Mouse (Mus musculus) MEL (cell line): Measurements from ENCODE around the gene Dlx3. TPM values are rescaled to one million over a fixed set of nuclear protein-coding genes. Genes with fewer than 3 reads are reported as not detected.

ENCODE experiments used
- DNase-seq: peaks from one replicate; pipeline ENCODE4 v3.0.0; 2011; ENCODE audit warnings: low read depth, low spot score
- H3K27ac ChIP-seq: 2 replicates; pipeline ENCODE4 v1.5.1; 2012; ENCODE audit warnings: low read depth, mild to moderate bottlenecking, control low read depth, low read length, moderate library complexity; ENCODE audit not compliant: control insufficient read depth
- H3K27me3 ChIP-seq, 2 experiments: fragments of 150-350 bp in 1 of 2; sonication (generic) in 1 of 2; 2 replicates each; pipeline ENCODE4 v1.6.1; 2012; ENCODE audit warnings: low read length in 2 of 2, mild to moderate bottlenecking in 2 of 2, improper control_type of control experiment in 1 of 2, moderate library complexity in 1 of 2; ENCODE audit not compliant: insufficient read depth in 2 of 2, control insufficient read depth in 1 of 2
- H3K36me3 ChIP-seq, 2 experiments: 2 replicates each; pipeline ENCODE4 v1.6.1; 2012 to 2014; ENCODE audit warnings: low read length in 2 of 2, improper control_type of control experiment in 1 of 2, inconsistent platforms in 1 of 2, mild to moderate bottlenecking in 1 of 2; ENCODE audit not compliant: insufficient read depth in 2 of 2, control insufficient read depth in 1 of 2
- H3K4me1 ChIP-seq, 2 experiments: fragments of 150-350 bp in 1 of 2; sonication (generic) in 1 of 2; 2 replicates each; pipeline ENCODE4 v1.6.1; 2012; ENCODE audit warnings: low read length in 2 of 2, improper control_type of control experiment in 1 of 2, mild to moderate bottlenecking in 1 of 2; ENCODE audit not compliant: insufficient read depth in 2 of 2, control insufficient read depth in 1 of 2
- H3K4me3 ChIP-seq, 2 experiments: fragments of 150-350 bp in 1 of 2; sonication (generic) in 1 of 2; 2 replicates each; pipeline ENCODE4 v1.5.1; 2012; ENCODE audit warnings: low read depth in 2 of 2, low read length in 2 of 2, mild to moderate bottlenecking in 2 of 2, moderate library complexity in 2 of 2, control low read depth in 1 of 2, improper control_type of control experiment in 1 of 2; ENCODE audit not compliant: control insufficient read depth in 1 of 2, insufficient read depth in 1 of 2
- H3K79me2 ChIP-seq: 2 replicates; pipeline ENCODE4 v1.6.1; 2012; ENCODE audit warnings: mild to moderate bottlenecking, low read length, moderate library complexity; ENCODE audit not compliant: control insufficient read depth, poor library complexity, insufficient read depth
- H3K9ac ChIP-seq: 2 replicates; pipeline ENCODE4 v1.6.1; 2012; ENCODE audit warnings: low read depth, mild to moderate bottlenecking, control low read depth, low read length, moderate library complexity; ENCODE audit not compliant: control insufficient read depth, poor library complexity, severe bottlenecking
- H3K9me3 ChIP-seq: fragments of 150-350 bp; sonication (generic); replicated peaks from 2 replicates; pipeline ENCODE4 v1.6.1; 2012; ENCODE audit warnings: mild to moderate bottlenecking, low read length, improper control_type of control experiment, moderate library complexity; ENCODE audit not compliant: insufficient read depth
- CHD1 ChIP-seq: IDR thresholded peaks from 2 replicates; pipeline ENCODE4 v1.6.1; 2012; ENCODE audit warnings: low read depth, mild to moderate bottlenecking, inconsistent platforms, low read length, improper control_type of control experiment
- CHD2 ChIP-seq: IDR thresholded peaks from 2 replicates; pipeline ENCODE4 v1.6.1; 2011; ENCODE audit warnings: low read length, improper control_type of control experiment
- E2F4 ChIP-seq: IDR thresholded peaks from 2 replicates; pipeline ENCODE4 v1.6.1; 2011; ENCODE audit warnings: low read depth, low read length, improper control_type of control experiment, borderline replicate concordance
- ELF1 ChIP-seq: IDR thresholded peaks from 2 replicates; pipeline ENCODE4 v1.6.1; 2014; ENCODE audit warnings: low read depth, mild to moderate bottlenecking, inconsistent platforms, low read length, improper control_type of control experiment, moderate library complexity
- GABPA ChIP-seq: IDR thresholded peaks from 2 replicates; pipeline ENCODE4 v1.6.1; 2012; ENCODE audit warnings: low read depth, mild to moderate bottlenecking, inconsistent platforms, low read length, improper control_type of control experiment, moderate library complexity
- HCFC1 ChIP-seq: IDR thresholded peaks from 2 replicates; pipeline ENCODE4 v1.6.1; 2012; ENCODE audit warnings: low read depth, mild to moderate bottlenecking, inconsistent platforms, low read length, improper control_type of control experiment, moderate library complexity
- MAFK ChIP-seq: IDR thresholded peaks from 2 replicates; pipeline ENCODE4 v1.6.1; 2011; ENCODE audit warnings: low read depth, mild to moderate bottlenecking, low read length, improper control_type of control experiment, borderline replicate concordance
- MAX ChIP-seq: IDR thresholded peaks from 2 replicates; pipeline ENCODE4 v1.6.1; 2011; ENCODE audit warnings: low read length, improper control_type of control experiment
- MEF2A ChIP-seq: IDR thresholded peaks from 2 replicates; pipeline ENCODE4 v1.6.1; 2014; ENCODE audit warnings: low read depth, mild to moderate bottlenecking, inconsistent platforms, low read length, improper control_type of control experiment; ENCODE audit not compliant: poor library complexity, insufficient replicate concordance, severe bottlenecking; ENCODE audit errors: extremely low read depth
- MYC ChIP-seq: IDR thresholded peaks from 2 replicates; pipeline ENCODE4 v1.6.1; 2011; ENCODE audit warnings: low read depth, mild to moderate bottlenecking, low read length, improper control_type of control experiment, moderate library complexity
- NELFE ChIP-seq: IDR thresholded peaks from 2 replicates; pipeline ENCODE4 v1.6.1; 2011; ENCODE audit warnings: low read depth, low read length, improper control_type of control experiment
- POLR2A ChIP-seq, 2 experiments: IDR thresholded peaks; 2 replicates each; pipeline ENCODE4 v1.6.1; 2011 to 2012; ENCODE audit warnings: low read length in 2 of 2, mild to moderate bottlenecking in 2 of 2, control low read depth in 1 of 2, improper control_type of control experiment in 1 of 2, low read depth in 1 of 2, moderate library complexity in 1 of 2; ENCODE audit not compliant: control insufficient read depth in 1 of 2, insufficient read depth in 1 of 2, poor library complexity in 1 of 2
- POLR2AphosphoS5 ChIP-seq: IDR thresholded peaks from 2 replicates; pipeline ENCODE4 v1.6.1; 2012; ENCODE audit warnings: low read depth, borderline replicate concordance, mild to moderate bottlenecking, inconsistent platforms, low read length, moderate library complexity, mixed read lengths
- RAD21 ChIP-seq: IDR thresholded peaks from 2 replicates; pipeline ENCODE4 v1.6.1; 2011; ENCODE audit warnings: mild to moderate bottlenecking, low read depth, low read length, improper control_type of control experiment
- SIN3A ChIP-seq: IDR thresholded peaks from 2 replicates; pipeline ENCODE4 v1.6.1; 2012; ENCODE audit warnings: low read length, improper control_type of control experiment, inconsistent platforms
- TAL1 ChIP-seq: IDR thresholded peaks from 2 replicates; pipeline ENCODE4 v1.6.1; 2012; ENCODE audit warnings: mild to moderate bottlenecking, inconsistent platforms, low read length, moderate library complexity, mixed read lengths
- TCF12 ChIP-seq: IDR thresholded peaks from 2 replicates; pipeline ENCODE4 v1.6.1; 2014; ENCODE audit warnings: low read depth, mild to moderate bottlenecking, inconsistent platforms, low read length, improper control_type of control experiment, moderate library complexity
- USF1 ChIP-seq: IDR thresholded peaks from 2 replicates; pipeline ENCODE4 v1.6.1; 2014; ENCODE audit warnings: low read depth, mild to moderate bottlenecking, inconsistent platforms, low read length, improper control_type of control experiment, moderate library complexity
- USF2 ChIP-seq, 2 experiments: IDR thresholded peaks; 2 replicates each; pipeline ENCODE4 v1.6.1; 2011 to 2012; ENCODE audit warnings: improper control_type of control experiment in 2 of 2, low read length in 2 of 2, borderline replicate concordance in 1 of 2, inconsistent platforms in 1 of 2, low read depth in 1 of 2, mild to moderate bottlenecking in 1 of 2; ENCODE audit not compliant: insufficient read depth in 1 of 2
- ZC3H11A ChIP-seq: IDR thresholded peaks from 2 replicates; pipeline ENCODE4 v1.6.1; 2012; ENCODE audit warnings: low read depth, mild to moderate bottlenecking, inconsistent platforms, low read length, improper control_type of control experiment
- ZKSCAN1 ChIP-seq: IDR thresholded peaks from 2 replicates; pipeline ENCODE4 v1.6.1; 2012; ENCODE audit warnings: low read depth, mild to moderate bottlenecking, inconsistent platforms, low read length, improper control_type of control experiment, moderate library complexity
- ZMIZ1 ChIP-seq: IDR thresholded peaks from 2 replicates; pipeline ENCODE4 v1.6.1; 2012; ENCODE audit warnings: low read depth, mild to moderate bottlenecking, inconsistent platforms, low read length, improper control_type of control experiment, moderate library complexity
- ZNF384 ChIP-seq: IDR thresholded peaks from 2 replicates; pipeline ENCODE4 v1.6.1; 2012; ENCODE audit warnings: low read depth, mild to moderate bottlenecking, inconsistent platforms, low read length, improper control_type of control experiment
- polyA plus RNA-seq, 2 experiments: library from polyadenylated mRNA; stranded (reverse) in 1 of 2; unstranded in 1 of 2; fragments of >175 nt in 1 of 2; fragments of >200 nt in 1 of 2; gene quantifications; 2 replicates each; pipeline versions ENCODE4 v1.2.1 to v1.2.4; 2012; ENCODE audit warnings: low replicate concordance in 2 of 2, low read depth in 1 of 2; ENCODE audit not compliant: insufficient read length in 2 of 2, insufficient read depth in 1 of 2, missing spikeins in 1 of 2
- total RNA-seq: library from RNA; depleted of rRNA; stranded (reverse); fragments of 300-350 nt; gene quantifications from 2 replicates; pipeline ENCODE4 v1.2.3, GENCODE M21; 2012

The Dlx3 gene
- total and polyA plus RNA-seq, 3 experiments: not detected

- Histone ChIP-seq H3K4me1 (no peaks in the 10 kb centered on the region), H3K27ac (no peak overlapping the region), H3K4me3 (no peak overlapping the region), H3K79me2 (no peaks in the 10 kb centered on the region), H3K9ac (no peak overlapping the region), H3K36me3 (no peaks in the 10 kb centered on the region), H3K9me3 (no peaks in the 10 kb centered on the region), H3K27me3 (peaks cover 15% of the 10 kb centered on the region in 2 experiments)
- TF ChIP-seq USF1 (no peak), TAL1 (no peak), HCFC1 (no peak), CHD2 (no peak), ZNF384 (no peak), ELF1 (no peak), E2F4 (no peak), SIN3A (no peak), MAX (no peak), ZKSCAN1 (no peak), MYC (no peak), ZMIZ1 (no peak), ZC3H11A (no peak), TCF12 (no peak), USF2 (IDR thresholded peaks at IDR 0.05; ENCODE audit: borderline replicate concordance in 1 of 2, insufficient read depth in 1 of 2, low read depth in 1 of 2, low read length in 2 of 2) (no peak)
- DNase-seq: no peak
These were observed 24.4 kb downstream of the Dlx3 start for GRCm38 (mm10) chr11:95144091-95144945.

GRCm38 (mm10) chr11:95144946-95145483 is 25.1 kb downstream of the Dlx3 start:
- Histone ChIP-seq H3K9me3 (no peaks in the 10 kb centered on the region), H3K27me3 (peaks cover 12 to 15% of the 10 kb centered on the region in 2 experiments), H3K4me3 (no peak overlapping the region), H3K27ac (no peak overlapping the region), H3K4me1 (no peaks in the 10 kb centered on the region), H3K79me2 (no peaks in the 10 kb centered on the region), H3K36me3 (no peaks in the 10 kb centered on the region), H3K9ac (no peak overlapping the region)
- no peak for TF ChIP-seq RAD21
- TF ChIP-seq MEF2A: no peak
- no peak for TF ChIP-seq USF2 (IDR thresholded peaks at IDR 0.05; ENCODE audit: borderline replicate concordance in 1 of 2, insufficient read depth in 1 of 2, low read depth in 1 of 2, low read length in 2 of 2)
- no peak for TF ChIP-seq POLR2A (IDR thresholded peaks at IDR 0.05; ENCODE audit: control insufficient read depth in 1 of 2, insufficient read depth in 1 of 2, low read depth in 1 of 2, low read length in 2 of 2, poor library complexity in 1 of 2)
- TF ChIP-seq MAFK: no peak
- TF ChIP-seq ELF1: no peak
- TF ChIP-seq POLR2AphosphoS5: no peak
- no peak for TF ChIP-seq GABPA
- no peak for TF ChIP-seq CHD1
- TF ChIP-seq CHD2: no peak
- TF ChIP-seq SIN3A: no peak
- TF ChIP-seq NELFE: no peak
- DNase-seq: no peak
